Mouse (Mus musculus) heart, postnatal 25 days (tissue): ENCODE data around the gene Pard3b. TPM values are rescaled to one million over a fixed set of nuclear protein-coding genes. Genes with fewer than 3 reads are reported as not detected.

Source experiments
- DNase-seq: peaks from one replicate; pipeline ENCODE4 v3.0.0; 2022; ENCODE audit warnings: low spot score
- intact Hi-C: fragments of 180-260 bp; cut with DNase I; formaldehyde crosslinking; loops from one replicate; pipeline ENCODE4 v1.15.1; 2025
- total RNA-seq, 2 experiments: library from RNA; stranded (reverse); gene quantifications; 2 replicates each; pipeline ENCODE4 v1.2.3; 2021

The Pard3b gene
- total RNA-seq, 2 experiments from 2014 or later = 11.5 to 12.4 TPM

- intact Hi-C loops = no loop called here
- DNase-seq = no peak
Observed at GRCm38 (mm10) chr1:62644631-62645278, 1006.1 kb downstream of the Pard3b start.

GRCm38 (mm10) chr1:62646812-62647211 lies 1008.2 kb downstream of the Pard3b start:
- intact Hi-C loops = no loop called here
- DNase-seq = no peak

DNA sequence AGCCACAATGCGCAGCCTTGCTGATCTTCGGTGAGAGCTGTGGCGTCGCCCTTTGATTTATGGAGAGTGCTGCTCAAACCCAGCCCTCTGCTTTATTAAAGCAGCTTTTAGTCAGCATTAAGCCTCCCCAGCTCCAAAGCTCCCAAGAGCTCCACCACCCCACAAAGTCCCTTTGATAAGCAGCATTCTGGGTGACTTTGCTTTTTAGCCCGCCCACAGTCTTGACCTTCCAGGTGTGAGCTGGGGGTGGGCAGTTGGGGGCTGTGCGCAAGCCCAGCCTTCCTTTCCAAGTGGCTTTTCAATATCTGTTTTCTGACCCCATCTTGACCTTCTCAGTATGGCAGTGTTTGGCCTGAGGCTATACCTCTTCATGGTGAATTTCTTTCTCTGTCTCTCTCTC lies 1009.5 kb downstream of the Pard3b start:
- intact Hi-C loops = no loop called here
- no peak for DNase-seq

- DNase-seq = no peak
- intact Hi-C loops = no loop called here
Observed at GRCm38 (mm10) chr1:62648591-62648990, 1010.0 kb downstream of the Pard3b start.

DNA sequence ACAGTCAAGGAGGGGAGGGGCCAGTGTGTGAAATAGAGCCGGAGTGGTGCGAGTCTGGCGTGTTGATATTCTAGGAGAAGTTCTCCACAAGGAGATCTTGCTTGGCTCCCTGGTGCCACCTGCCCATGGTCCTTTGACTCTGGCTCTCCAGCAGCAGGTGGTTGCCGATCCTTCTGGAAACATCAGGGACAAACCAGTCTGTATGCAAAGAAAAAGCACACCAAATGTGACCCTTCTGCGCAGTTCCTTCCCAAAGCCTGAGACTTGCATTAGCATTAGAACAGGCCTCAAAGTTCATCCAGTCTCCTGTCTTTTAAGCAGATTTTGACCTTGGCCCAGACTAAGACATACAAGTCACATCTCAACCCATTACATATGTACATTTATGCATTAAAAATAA lies 1011.9 kb downstream of the Pard3b start:
- DNase-seq = no peak
- intact Hi-C loops = no loop called here

DNA sequence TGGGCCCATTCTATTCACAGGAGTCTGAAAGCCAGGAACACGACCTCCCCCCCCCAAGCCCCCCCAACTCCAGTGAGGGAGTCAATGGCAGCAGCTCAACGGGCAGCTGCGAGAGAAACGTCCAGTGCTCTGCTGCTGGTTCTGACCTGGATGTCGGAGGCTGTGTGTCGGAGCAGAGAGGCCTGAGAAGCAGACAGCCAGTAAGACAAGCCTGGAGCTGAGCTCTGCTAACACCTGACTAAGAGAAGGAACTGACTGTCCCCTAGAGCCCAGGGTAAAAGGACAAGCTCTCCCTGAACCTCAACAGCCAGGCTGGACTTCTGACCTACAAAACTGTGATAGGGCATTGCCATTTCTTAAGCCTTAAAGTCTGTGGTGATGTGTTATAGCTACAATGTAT lies 1015.8 kb downstream of the Pard3b start:
- intact Hi-C loops = no loop called here
- no peak for DNase-seq

DNA sequence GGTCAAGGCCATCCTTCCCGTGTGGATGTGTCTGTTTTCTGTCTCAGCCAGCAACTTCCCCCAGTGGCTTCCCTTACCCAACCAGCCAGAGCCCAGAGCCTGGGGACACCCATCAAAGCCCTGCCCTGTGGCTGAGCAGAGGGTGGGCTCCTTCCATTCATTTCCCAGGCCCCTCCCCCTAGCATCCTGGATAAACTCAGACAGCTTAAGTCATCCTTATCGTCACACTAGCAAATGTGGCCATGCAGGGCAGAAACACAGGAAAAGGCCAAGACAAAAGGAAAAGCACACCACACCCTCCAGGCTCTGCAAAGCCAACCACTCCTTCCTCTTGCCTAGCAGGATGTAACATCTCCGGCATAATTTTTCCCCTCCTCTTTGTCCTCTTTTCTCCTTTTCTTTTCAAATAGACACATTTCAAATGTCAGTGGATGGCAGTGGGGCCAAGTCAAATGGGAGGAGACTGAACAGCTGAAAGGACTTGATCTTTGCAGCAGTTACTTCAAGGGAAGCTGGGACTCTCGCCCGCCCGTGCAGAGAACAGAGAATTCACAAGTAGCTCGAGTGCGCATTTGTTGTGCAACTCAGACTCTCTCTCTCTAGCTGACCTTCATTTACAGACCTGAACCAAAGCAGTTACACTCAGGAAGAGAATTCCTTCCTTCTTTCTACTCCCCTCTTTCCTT lies 1026.5 kb downstream of the Pard3b start:
- intact Hi-C loops = no loop called here

GRCm38 (mm10) chr1:62665771-62666730 lies 1027.4 kb downstream of the Pard3b start:
- DNase-seq = no peak
- intact Hi-C loops = no loop called here

More for the DNA sequence above, 1026.5 kb downstream of the Pard3b start:
- peak; percentile 49 for DNase-seq

DNA sequence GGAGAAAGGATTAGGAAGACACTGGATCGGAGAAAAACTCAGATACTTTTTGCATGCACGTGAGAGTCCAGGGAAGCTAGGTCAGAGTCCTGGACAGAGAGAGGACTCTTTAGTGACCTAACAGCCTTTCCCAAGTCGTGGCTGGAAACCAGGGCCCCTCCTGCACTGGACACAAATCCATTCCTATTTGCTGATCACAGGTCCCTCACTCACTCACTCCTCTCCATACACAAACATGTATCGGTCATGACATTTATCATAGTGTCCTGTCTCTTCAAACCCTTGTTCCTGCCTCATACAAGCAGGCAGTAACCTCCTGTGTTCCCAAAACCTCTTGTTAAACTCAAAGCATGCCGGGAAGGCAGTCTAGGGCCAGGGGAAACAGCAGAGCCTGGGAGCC lies 1028.2 kb downstream of the Pard3b start:
- intact Hi-C loops = no loop called here

GRCm38 (mm10) chr1:62678611-62679344 lies 1040.2 kb downstream of the Pard3b start:
- intact Hi-C loops = no loop called here
- no peak for DNase-seq

More for the DNA sequence above, 1028.2 kb downstream of the Pard3b start:
- no peak for DNase-seq

DNA sequence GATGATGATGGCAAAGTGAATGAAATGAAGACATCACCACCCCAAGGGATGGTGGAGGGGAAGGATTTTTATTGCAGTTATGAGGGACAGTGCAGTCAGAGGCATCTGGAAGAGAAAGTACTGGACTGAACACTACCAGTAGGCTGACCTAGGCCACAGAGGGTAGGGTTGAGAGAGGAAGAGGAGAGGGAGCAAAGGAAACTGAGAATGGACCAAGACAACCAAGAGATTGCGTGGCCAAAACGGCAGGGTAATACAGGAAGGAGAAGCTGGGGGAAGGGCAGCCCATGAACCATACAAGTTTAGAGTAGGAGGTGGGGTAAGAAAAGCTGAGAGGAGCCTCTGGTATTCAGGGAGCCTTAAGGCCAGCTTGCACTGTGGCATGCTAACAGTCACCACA lies 1040.8 kb downstream of the Pard3b start:
- intact Hi-C loops = no loop called here
- no peak for DNase-seq

GRCm38 (mm10) chr1:62682456-62683385 lies 1044.1 kb downstream of the Pard3b start:
- intact Hi-C loops = no loop called here
- DNase-seq = no peak

- intact Hi-C loops = no loop called here
- DNase-seq = no peak
Observed at GRCm38 (mm10) chr1:62683498-62683897, 1044.9 kb downstream of the Pard3b start.

- DNase-seq = no peak
- intact Hi-C loops = no loop called here
Observed at GRCm38 (mm10) chr1:62687511-62687910, 1048.9 kb downstream of the Pard3b start.

GRCm38 (mm10) chr1:62691175-62691574 lies 1052.6 kb downstream of the Pard3b start:
- DNase-seq = no peak
- intact Hi-C loops = loop anchor here (10.0 kb wide), 2 partner anchors 916 to 1546 kb away; no protein-coding TSS in a partner anchor
